Mouse (Mus musculus): ENCODE results near the gene Cdc42se2.

Cdc42se2 gene

DNA sequence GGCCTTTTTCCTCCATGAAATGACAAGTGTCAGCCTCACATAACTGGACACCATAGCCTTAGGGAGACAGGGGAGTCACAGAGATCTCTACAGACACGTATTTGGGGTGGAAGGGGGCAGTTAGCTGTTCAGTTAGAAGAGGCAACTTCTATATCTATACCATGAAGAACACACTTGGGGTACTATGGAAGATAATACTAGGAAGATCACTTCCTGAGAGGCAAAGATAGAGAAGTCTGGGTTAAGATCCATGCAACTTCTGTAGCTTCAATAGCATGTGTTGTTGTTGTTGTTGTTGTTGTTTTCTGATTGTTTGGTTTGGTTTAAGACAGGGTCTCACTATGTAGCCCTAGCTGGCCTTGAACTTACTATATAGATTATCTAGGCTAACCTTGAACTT lies 5.7 kb upstream of the Cdc42se2 start:
- DNase-seq (ENCODE audit: low read depth, low spot score) = no peak

DNA sequence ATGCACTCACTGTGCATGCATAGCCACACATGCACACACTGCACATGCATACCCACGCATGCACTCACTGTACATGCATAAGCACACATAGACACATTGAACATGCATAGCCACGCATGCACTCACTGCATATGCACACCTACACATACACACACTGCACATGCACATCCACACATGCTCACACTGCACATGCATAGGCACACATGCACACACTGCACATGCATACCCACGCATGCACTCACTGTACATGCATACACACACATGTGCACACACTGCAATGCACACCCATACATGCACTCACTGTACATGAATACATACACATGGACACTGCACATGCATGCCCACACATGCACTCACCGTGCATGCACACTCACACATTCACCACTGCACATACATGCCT lies 4.0 kb upstream of the Cdc42se2 start:
- no peak for DNase-seq (ENCODE audit: low read depth, low spot score)

DNA sequence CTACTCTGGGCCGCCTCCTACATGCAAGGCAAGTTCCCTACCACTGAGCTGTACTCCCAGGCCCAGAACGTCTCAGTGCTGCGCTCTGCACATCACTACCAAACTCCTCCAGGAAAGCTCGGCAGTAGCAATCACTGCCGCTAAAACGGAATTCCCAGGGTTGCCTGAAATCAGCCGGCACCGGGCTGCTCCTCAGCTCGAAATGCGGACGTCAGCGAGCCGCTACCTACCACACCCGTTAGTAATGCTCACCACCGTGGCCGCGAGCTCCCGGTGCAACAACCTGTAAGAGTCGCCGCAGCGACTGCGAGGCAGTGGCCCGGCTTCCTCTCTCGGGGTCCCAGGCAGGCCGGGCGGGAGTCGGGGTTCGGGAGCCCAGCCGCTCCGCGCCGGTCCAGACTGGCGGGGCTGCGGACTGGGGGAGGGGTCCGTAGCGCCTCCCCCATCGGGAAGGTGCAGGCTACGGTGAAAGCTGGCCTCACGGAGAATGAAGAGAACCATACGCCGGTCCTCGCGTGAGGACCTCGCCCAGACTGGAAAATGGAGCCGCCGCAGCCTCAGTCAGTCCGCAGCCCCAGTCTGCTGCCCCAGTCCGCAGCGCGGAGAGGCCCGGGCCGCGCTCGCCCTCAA lies 502 bp downstream of the Cdc42se2 start:
- DNase-seq (ENCODE audit: low read depth, low spot score) = peak; percentile 32

DNA sequence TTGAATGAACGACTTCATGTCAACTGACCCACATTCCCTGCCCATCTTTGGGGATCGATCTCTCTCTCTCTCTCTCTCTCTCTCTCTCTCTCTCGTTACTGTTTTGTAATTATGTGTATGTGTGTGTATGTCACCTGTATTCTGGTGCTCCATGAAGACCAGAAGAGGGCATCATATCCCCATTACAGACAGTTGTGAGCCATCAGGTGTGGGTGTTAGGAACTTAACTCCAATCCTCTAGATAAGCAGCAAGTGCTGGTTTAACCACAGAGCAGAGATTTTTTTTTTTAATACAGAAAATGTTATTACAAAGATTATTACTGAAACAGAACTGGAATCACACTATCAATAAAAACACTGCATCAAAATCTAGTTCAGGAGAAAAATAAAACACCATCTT lies 1.9 kb downstream of the Cdc42se2 start:
- no peak for DNase-seq (ENCODE audit: low read depth, low spot score)

DNA sequence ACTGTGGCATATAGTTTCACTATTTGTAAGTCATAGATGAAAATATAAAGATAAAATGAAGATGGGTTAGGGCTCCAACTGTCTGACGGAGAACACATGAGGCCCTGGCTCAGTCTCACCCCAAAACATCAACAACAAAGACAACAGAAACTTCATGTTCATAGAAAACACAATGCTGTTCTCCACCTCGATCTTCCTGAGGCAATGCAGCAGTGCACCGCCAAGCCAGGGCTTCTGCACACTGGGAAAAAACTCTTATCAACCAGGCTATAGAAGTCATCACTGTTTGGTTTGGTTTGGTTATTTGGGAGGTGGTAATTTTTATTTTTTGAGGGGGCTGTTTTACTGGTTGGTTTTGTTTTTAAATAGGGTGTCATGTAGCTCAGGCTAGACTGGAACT lies 3.0 kb downstream of the Cdc42se2 start:
- DNase-seq (ENCODE audit: low read depth, low spot score) = no peak

DNA sequence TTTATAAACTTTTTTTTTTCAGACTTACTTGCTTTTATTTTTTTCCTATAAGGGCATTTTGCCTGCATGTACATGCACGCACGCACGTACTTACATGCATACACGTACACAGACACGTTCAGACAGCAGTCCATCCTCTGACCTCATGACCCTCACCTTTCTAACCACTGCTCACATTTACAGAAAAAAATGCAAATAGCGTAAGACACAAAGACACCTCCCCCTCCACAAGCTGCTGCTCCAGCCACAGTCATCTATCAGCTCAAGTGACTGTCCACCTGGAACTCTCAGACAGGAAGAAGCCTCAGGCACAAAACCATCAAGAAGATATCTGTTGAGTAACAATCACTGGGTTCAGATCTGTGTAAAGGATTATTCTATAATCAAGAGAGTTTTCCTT lies 5.2 kb downstream of the Cdc42se2 start:
- no peak for DNase-seq (ENCODE audit: low read depth, low spot score)

DNA sequence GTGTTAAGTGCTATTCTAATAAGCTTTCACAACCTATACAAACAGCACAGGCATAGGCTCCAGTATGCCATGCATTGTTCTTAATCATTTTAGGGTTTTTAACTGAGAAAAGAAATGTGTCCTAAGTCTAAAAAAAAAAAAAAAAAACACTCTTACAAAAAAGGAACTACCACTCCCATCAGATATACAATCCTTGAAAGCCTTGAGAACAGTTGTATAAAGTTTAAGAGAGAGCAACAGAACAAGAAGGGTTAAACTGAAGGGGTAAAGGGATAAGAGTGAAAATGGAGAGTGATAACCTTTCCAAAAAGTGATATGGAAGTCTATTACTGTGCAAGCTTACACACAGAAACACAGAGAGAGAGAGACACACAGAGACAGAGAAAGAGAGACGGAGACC lies 7.5 kb downstream of the Cdc42se2 start:
- no peak for DNase-seq (ENCODE audit: low read depth, low spot score)

DNA sequence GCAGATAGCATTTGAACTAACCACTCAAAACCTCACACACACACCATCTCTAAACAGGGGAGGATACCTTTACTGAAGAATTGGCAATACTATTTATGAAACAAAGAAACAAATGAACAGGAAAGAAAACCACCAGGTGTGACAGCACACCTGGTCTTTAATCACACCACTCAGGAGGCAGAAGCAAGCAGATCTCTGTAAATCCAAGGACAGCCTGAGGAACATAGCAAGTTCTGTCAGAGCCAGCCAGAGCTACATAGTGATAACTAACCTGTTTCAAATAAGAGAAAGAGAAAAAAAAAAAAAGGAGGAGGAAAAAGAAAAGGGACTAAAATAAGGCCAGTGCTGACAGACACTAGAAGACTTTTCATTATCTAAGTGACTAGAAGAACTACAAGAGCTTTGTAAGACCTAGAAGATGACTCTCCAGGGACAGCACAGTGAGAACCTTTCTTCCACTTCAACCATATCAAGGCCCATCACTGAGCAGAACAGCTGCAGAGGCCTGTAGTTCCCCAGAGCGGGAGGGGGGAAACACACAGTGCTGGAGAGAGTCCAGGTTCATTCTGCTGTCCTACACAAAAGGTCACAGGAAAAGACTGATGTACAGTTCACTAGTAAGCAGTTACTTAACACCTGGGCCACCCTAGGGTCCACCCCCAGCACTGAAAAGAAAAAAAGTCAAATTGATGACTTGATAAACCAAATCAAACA lies 9.2 kb downstream of the Cdc42se2 start:
- no peak for DNase-seq (ENCODE audit: low read depth, low spot score)

DNA sequence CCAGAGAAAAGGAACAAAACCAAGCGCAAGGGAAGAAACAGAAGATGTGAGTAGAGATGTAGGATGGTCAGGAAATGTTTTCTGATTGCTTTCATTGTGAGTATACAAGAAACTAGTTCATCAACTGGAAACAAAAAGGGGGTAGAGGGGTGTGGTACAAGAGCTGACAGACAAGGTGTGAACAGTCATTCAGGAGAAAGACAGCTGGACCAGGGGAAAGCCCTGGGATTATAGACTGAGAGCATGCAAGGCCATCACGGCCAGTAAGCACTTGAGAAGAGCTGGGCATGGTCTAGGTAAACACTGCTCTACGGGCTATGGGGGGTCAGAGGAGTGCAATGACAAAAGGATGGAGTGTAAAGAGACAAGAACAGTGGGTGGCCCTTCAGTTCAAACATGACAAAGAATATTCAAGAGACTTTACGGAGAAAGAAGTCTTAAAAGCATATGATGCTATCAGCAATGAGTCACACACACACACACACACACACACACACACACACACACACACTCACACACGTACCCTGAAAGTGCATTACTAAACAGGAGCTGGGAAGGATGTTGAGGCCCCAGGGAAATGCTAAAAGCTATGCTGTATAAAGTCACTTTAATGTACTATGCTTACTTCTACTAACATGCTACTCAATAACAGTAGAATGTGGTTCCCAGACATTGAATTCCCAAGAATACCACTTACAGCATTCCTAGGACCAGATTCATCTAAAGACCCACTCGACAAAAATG lies 9.9 kb downstream of the Cdc42se2 start:
- no peak for DNase-seq (ENCODE audit: low read depth, low spot score)

DNA sequence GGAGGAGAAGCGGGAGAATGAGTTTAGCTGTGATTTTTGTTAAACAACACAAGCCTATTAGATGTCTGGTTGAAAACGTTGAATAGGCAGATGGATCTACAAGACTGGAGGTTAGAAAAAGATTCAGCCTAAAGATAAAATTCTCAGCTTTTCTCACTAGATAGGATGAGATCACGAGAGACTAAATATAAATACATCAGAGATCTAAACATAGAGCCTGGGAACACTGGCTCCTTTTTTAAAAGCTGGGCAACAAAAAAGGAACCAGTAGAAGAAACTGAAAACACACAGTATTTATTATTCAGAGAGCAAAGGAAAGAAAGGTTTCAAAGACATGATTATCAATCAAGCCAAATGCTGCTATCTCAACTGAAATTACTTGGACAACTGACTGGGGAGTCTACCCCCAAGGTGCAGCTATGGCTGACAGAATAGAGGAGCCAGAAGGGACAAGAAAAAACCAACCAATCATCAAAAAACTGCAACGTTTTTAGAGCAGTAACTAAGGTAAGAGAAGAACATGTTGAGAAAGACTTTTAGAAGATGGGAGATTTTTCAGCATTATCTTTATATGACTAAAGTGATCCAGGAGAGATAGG lies 10.6 kb downstream of the Cdc42se2 start:
- no peak for DNase-seq (ENCODE audit: low read depth, low spot score)

DNA sequence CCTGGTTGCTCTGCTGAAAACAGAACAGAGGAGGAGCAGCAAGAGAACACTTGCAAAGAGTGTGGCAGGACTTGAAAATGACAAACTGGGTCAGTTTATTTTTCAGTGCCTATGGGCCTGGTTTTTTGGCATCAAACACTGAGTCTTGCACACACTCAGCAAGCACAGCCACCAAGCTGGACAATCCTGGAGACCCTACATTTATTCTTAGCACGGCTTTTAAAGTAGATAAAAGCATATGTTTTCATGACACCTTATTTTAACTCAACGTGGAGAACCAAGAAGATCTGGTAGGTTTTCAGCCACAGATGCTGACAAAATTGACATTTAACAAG lies 11.1 kb downstream of the Cdc42se2 start:
- no peak for DNase-seq (ENCODE audit: low read depth, low spot score)

DNA sequence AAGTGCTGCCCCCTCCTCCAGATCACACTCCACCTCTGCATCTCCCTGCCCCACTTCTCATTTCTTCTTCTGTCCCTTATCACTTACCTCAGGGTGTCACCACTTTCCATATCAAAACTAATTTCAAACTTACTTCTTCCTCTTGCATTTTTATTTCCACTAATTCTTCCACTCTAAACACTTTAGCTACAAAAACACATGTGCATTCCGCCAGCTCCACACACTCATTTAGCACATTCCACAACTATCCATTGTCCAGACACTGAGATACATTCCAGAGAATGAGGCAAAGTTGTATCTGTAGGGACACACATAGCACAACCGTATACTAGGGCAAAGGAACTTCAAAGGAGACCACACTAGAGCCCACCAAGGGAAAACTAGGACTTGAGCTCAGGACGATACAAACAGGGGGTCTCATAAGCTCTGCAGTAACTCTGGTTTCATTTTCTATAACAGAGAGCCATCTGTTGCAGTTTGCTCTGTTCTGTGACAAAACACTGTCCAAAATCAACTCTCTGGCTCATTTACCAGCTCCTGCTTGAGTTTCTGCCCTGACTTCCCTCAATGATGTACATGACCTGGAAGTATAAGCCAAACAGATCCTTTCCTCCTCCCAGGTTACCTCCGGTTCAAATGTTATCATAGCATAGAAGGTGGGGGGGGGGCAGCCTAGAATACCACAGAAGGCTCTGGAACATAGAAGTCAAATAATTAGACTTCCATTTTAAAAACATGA lies 11.7 kb downstream of the Cdc42se2 start:
- DNase-seq (ENCODE audit: low read depth, low spot score) = no peak

DNA sequence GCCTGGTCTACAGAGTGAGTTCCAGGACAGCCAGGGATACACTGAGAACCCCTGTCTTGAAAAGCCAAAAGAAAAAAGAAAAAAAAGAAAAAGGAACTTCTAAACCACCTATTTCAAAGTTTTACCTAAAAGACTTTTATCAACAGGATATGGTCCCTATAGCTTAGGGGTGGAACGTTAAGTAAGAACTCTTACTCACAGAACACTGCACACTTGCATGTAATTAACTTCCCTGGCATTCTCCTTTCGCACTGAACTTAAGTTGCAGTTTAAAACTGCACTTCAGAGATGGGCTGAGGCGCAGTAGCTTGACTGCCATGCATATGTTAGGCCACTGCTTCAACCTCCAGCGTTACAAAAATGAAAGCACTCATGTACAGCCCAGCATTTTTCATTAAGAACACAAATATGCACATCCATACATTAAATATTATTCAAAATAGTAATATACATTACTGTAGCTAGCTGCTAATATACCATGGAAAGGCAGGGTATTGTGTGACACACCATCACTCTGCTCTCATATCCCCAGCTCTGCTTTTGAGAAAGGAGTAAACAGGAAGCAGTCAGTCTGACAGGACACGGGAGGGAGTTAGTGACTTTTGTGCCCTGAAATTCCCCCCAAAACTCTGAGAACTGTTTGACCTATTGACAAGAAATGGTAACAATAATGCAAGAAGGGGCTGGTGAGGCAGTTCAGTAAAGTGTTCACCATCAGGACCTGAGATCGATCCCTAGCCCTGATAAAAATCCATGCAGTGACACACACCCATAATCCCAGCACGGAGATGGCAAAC lies 13.0 kb downstream of the Cdc42se2 start:
- no peak for DNase-seq (ENCODE audit: low read depth, low spot score)

DNA sequence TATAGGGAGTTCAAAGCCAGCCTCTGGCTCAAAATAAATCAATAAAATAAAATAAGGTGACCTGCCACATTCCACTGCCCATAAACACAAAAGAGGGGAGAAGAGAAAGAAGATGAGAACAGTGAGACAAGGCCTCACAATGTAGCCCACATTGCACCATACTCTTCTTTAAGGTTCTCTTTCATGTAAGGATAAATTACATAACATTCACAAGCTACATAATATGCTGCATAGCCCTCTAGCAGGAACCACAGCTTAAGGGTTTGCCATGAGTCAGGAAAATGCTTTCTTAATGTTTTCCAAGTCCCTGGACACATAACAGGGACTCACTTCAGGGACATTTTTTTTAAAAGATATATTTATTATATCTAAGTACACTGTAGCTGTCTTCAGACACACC lies 15.9 kb downstream of the Cdc42se2 start:
- no peak for DNase-seq (ENCODE audit: low read depth, low spot score)

DNA sequence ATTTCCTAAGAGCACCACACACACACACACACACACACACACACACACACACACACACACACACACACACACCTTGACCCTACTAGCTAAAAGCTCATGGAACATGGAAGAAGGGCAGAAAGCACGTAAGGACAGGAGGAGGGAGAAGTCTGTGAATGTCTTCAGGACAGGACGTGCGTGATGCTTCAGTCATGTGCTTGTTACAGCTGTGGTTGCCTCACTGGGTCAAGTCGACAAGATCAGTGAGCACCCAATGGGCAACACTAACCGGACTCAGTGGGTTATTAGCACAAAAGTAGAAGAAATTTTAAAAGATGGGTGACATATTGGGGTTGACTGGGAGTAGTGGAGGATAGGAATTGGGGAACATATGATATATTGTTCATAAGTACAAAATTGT lies 17.6 kb downstream of the Cdc42se2 start:
- no peak for DNase-seq (ENCODE audit: low read depth, low spot score)

DNA sequence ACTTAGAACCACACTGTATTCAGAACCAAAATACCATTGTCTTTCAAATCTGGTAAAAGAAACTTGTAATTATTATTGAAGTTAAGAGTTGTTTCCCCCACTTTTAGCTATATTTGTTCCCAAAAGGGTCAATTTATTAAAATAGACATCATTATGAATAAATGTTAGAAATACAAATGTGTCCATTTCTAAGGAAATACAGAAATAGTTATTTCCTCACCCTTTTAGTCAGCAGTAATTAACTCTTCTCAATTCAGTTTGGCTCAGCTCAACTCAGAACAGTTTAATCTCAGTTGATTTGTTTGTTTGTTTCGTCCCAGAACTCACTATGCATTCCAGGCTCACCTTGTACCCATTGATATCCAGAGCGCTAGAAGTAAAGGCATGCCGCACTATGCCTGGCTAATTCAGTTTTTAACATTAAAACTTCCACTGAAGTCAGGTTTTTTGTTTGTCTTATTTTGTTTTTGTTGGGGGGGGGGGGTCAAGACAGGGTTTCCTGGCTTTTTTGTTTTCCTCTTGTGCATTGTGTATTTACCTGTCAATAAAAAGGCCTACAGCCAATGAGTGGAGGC lies 19.3 kb downstream of the Cdc42se2 start:
- no peak for DNase-seq (ENCODE audit: low read depth, low spot score)

DNA sequence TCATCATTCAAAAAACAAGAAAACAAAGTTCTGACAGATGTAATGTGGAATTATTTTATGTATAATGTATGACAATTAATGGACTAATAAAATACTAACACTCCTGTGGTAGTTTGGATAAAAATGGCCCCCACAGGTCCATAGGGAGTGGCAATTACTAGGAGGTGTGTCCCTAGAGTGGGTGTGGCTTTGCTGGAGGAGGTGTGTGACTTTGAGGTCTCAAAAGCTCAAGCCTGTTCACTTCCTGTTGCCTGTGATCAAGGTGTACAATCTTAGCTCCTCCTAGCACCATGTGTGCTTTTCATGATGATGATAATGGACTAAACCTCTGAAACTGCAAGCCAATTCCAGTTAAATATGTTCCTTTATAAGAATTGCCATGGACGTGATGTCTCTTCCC lies 22.7 kb downstream of the Cdc42se2 start:
- DNase-seq (ENCODE audit: low read depth, low spot score) = no peak

DNA sequence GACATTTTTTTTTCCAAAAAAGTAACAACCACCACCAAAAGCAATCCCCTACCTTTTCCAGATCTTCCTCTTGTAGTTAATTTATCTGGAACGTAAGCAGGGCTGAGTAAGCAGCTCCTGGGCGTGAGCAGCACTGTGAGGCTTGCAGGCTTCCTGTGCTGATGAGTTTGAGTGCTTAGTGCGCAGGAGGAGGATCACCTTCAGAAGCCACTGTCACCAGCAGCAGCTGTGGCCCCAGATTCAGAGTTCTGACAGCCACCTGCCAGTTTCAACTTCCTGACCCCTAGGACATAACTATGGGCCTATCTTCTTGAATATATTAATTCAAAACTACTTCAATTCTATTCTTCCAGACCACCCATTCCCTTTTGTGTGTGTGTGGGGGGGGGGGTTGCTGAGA lies 23.4 kb downstream of the Cdc42se2 start:
- no peak for DNase-seq (ENCODE audit: low read depth, low spot score)

DNA sequence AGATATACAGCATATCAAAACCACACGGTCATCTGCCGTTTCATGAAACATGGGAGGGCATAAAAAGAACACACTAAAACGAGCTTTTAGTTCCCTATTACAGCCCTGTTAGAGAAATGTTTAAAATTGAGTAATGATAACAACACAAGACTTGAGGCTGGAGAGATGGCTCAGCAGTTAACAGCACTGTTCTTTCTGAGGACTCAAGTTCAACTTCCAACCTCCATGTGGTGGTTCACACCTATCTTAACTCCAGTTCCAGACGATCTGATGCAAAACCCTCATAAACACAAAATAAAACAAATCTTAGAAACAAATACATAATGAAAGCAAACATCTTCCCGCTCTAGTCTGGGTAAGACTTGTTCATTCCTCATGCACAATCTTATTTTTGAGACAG lies 24.7 kb downstream of the Cdc42se2 start:
- DNase-seq (ENCODE audit: low read depth, low spot score) = no peak

DNA sequence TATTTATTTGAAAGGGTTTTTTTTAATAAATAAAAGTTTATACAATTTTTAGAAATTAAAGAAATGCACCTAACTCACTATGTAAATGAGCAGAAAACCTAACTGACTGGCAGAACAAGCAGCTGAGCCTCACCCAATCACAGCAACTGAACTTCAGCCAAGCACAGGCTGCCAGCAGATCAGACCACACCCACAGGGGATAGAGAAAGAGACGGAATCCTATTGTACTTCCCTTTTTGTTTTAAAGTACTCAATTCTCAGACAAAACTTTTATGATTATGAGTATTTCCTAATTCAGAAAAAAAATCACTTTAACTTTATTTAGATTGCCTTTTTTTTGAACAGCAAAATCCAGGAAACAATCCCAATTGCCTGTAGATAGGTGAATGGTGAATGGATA lies 29.5 kb downstream of the Cdc42se2 start:
- no peak for DNase-seq (ENCODE audit: low read depth, low spot score)

DNA sequence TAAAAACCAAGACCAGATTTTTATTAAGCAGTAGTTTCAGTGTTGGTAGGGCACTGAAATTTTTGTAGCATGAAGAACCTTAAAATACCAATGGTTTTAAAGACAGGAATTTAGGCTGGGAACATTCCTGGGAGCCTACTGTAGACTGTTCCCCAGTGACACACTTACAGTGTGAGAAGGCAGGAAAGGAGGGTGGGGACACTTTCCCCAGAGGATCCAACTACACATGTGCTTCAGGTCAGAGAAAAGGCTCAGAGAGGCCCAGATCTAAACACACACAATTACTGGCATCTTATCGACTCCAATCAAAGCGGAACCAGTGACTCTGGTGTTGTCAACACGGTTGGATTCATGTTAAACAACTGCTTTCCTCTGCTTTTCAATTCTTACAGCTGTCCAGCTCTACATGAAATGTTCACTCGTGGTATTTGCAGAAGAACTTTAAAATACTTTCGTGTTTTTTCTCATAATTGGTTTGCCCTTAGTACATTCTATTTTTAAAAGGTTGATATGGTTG lies 32.3 kb downstream of the Cdc42se2 start:
- no peak for DNase-seq (ENCODE audit: low read depth, low spot score)

Measured in c-Kit-negative CD71-positive TER-119-positive erythroid progenitor cells, embryonic 14.5 days (primary cell).